Mouse (Mus musculus) midbrain, postnatal 0 days (tissue): ENCODE measurements around the gene Fcho2. TPM values are rescaled to one million over a fixed set of nuclear protein-coding genes. Genes with fewer than 3 reads are reported as not detected.

Source experiments
- ATAC-seq: fragments of 200-750 bp; cut with Nextera tagmentation; 2 replicates; pipeline ENCODE4 v1.8.0; 2017; ENCODE audit warnings: moderate number of reproducible peaks, mild to moderate bottlenecking, moderate TSS enrichment, moderate library complexity; ENCODE audit not compliant: low FRiP score
- DNase-seq: peaks from one replicate; pipeline ENCODE4 v3.0.0-alpha.2; 2015; ENCODE audit warnings: low spot score
- H3K27ac ChIP-seq: fragments of 300-500 bp; sonication (generic); 2 replicates; pipeline ENCODE4 v1.5.1; 2014; ENCODE audit warnings: low read depth, mild to moderate bottlenecking, low read length, mixed read lengths
- H3K27me3 ChIP-seq: fragments of 300-500 bp; sonication (generic); 2 replicates; pipeline ENCODE4 v1.6.1; 2014; ENCODE audit warnings: low read length, control low read depth, mixed read lengths; ENCODE audit not compliant: insufficient read depth
- H3K36me3 ChIP-seq: fragments of 300-500 bp; sonication (generic); 2 replicates; pipeline ENCODE4 v1.6.1; 2014; ENCODE audit warnings: low read length, control low read depth, mixed read lengths; ENCODE audit not compliant: insufficient read depth
- H3K4me1 ChIP-seq: fragments of 300-500 bp; sonication (generic); 2 replicates; pipeline ENCODE4 v1.6.1; 2014; ENCODE audit warnings: mild to moderate bottlenecking, control low read depth, antibody characterized with exemption, low read length, mixed read lengths; ENCODE audit not compliant: insufficient read depth
- H3K4me2 ChIP-seq: fragments of 300-500 bp; sonication (generic); 2 replicates; pipeline ENCODE4 v1.6.1; 2014; ENCODE audit warnings: low read depth, mild to moderate bottlenecking, low read length, mixed read lengths; ENCODE audit not compliant: poor library complexity, severe bottlenecking
- H3K4me3 ChIP-seq: fragments of 300-500 bp; sonication (generic); 2 replicates; pipeline ENCODE4 v1.5.1; 2014; ENCODE audit warnings: low read depth, mild to moderate bottlenecking, low read length, moderate library complexity
- H3K9ac ChIP-seq: fragments of 300-500 bp; sonication (generic); replicated peaks from 2 replicates; pipeline ENCODE4 v1.6.1; 2014; ENCODE audit warnings: mild to moderate bottlenecking, low read length, moderate library complexity, mixed read lengths; ENCODE audit not compliant: poor library complexity, severe bottlenecking
- H3K9me3 ChIP-seq: fragments of 300-500 bp; sonication (generic); 2 replicates; pipeline ENCODE4 v1.6.1; 2016; ENCODE audit warnings: low read length, control low read depth
- CTCF ChIP-seq: IDR thresholded peaks from 2 replicates; pipeline ENCODE4 v1.5.1; 2016; ENCODE audit warnings: antibody characterized with exemption, mild to moderate bottlenecking
- WGBS: fragments of 180-500 bp; shearing (Covaris S2); extraction: QIAGEN DNeasy Blood & Tissue Kit; methylation state at CpG from one replicate; pipeline ENCODE4 v1.1.7; 2014; 5-methylcytosine and 5-hydroxymethylcytosine counted together
- polyA plus RNA-seq: library from polyadenylated mRNA; unstranded; fragments of >200 nt; fragmentation: Nextera tagmentation; extraction: Ambion mirVana; gene quantifications from 2 replicates; pipeline ENCODE4 v1.2.1, GENCODE M21; 2015
- total RNA-seq: library from RNA; depleted of rRNA; stranded (reverse); fragments of >200 nt; gene quantifications from 2 replicates; pipeline ENCODE4 v1.2.3, GENCODE M21; 2014; rRNA removed

Fcho2 gene
- total and polyA plus RNA-seq, 2 experiments from 2014 or later = 15.1 to 16.4 TPM

DNA sequence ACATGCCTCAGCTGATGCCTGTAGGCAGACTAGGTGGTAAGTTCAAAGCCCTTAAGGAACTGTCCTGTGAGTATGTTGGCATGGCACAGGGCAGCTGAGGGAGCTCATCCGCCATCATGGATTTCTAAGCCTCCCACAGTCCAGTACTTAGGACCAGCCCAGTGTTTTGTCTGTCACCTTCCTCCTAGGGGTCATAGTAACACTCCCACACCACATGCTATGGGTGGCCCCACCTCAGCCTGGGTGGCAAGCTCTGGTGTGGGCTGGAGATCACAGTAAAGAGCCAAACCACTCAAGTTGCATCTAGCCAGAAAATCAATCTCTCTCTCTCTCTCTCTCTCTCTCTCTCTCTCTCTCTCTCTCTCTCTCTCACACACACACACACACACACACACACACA lies 136.0 kb downstream of the Fcho2 start:
- Histone ChIP-seq H3K9me3 (no peaks in the 10 kb centered on the region), H3K4me2 (no peak overlapping the region), H3K9ac (no peak overlapping the region), H3K4me1 (no peaks in the 10 kb centered on the region), H3K36me3 (no peaks in the 10 kb centered on the region), H3K4me3 (no peak overlapping the region), H3K27ac (no peak overlapping the region), H3K27me3 (no peaks in the 10 kb centered on the region)
- WGBS = 84% methylated on average over 1 of the region's 1 CpGs
- ATAC-seq (no peak), DNase-seq (no peak)
- TF ChIP-seq CTCF = no peak

DNA sequence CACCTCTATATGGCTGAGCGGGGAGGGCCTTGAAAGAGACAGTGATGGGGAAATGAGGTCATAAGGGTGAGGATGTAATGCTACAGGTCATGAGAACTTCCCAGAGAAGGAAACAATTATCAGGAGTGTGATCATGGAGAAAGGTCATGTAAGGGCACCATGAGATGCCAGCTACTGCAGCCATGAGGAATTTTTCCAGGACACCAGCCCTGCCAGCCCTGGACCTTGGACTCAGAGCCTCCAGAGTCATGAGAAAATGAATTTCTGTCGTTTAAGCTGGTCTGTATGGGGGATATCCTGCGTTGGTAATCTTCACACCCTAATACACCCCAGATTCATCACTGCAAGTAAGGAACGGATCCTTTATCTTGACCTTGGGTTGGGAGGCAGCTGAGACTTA lies 141.3 kb downstream of the Fcho2 start:
- Histone ChIP-seq H3K4me2 (no peak overlapping the region), H3K4me1 (no peaks in the 10 kb centered on the region), H3K4me3 (no peak overlapping the region), H3K9ac (no peak overlapping the region), H3K9me3 (no peaks in the 10 kb centered on the region), H3K36me3 (no peaks in the 10 kb centered on the region), H3K27me3 (no peaks in the 10 kb centered on the region), H3K27ac (no peak overlapping the region)
- WGBS = 74% methylated on average over 4 of the region's 4 CpGs
- no peak for ATAC-seq
- no peak for DNase-seq
- TF ChIP-seq CTCF = no peak

Other genes starting within 250 kb of the Fcho2 start
- not detected in 2 replicates for gene Tmem174, start 178.0 kb downstream of the Fcho2 start, total RNA-seq
- gene Tmem174, start 178.0 kb downstream of the Fcho2 start, polyA plus RNA-seq = not detected in 2 replicates
- not detected in 2 replicates for gene Tmem171, start 120.6 kb downstream of the Fcho2 start, total RNA-seq
- gene Tmem171, start 120.6 kb downstream of the Fcho2 start, polyA plus RNA-seq = 0.15 TPM in 1 of 2 replicates, not detected in the other
- gene Tnpo1, start 110.9 kb upstream of the Fcho2 start, total RNA-seq = 78.8 and 85.8 TPM in 2 replicates
- gene Tnpo1, start 110.9 kb upstream of the Fcho2 start, polyA plus RNA-seq = 16.6 and 20.1 TPM in 2 replicates
- not detected in 2 replicates for gene 1700024P04Rik, start 169.1 kb upstream of the Fcho2 start, total RNA-seq
- not detected in 2 replicates for gene 1700024P04Rik, start 169.1 kb upstream of the Fcho2 start, polyA plus RNA-seq